Mouse (Mus musculus) adrenal gland, adult 8-10 months (tissue): ENCODE results near the gene Gpr173. TPM values are rescaled to one million over a fixed set of nuclear protein-coding genes. Genes with fewer than 3 reads are reported as not detected.

Experiments
- total RNA-seq, 4 experiments: library from RNA; stranded (reverse); gene quantifications; 2 replicates each; pipeline ENCODE4 v1.2.4; 2022

Gene Gpr173
- total RNA-seq, 4 experiments from 2014 or later: 1.2 to 4.1 (median 2.9) TPM

Other genes with a start within 250 kb of the Gpr173 start
- gene Iqsec2, start 224.4 kb downstream of the Gpr173 start, total RNA-seq: 10 to 100 TPM; 31.6 to 64.3 (median 46.3) TPM
- gene Kdm5c, start 135.7 kb downstream of the Gpr173 start, total RNA-seq: 10 to 100 TPM; 57.9 to 98.4 (median 77.3) TPM
- 10 to 100 TPM; 12.9 to 21.2 (median 18.2) TPM for gene Kantr, start 41.2 kb downstream of the Gpr173 start, total RNA-seq
- 10 to 100 TPM; 43.6 to 97.6 (median 77.6) TPM for gene Tspyl2, start 26.3 kb downstream of the Gpr173 start, total RNA-seq
- not detected for gene Cldn34a, start 194.6 kb upstream of the Gpr173 start, total RNA-seq